Mouse (Mus musculus): ENCODE measurements around the gene Mstn. TPM values are rescaled to one million over a fixed set of nuclear protein-coding genes. Genes with fewer than 3 reads are reported as not detected.

Gene Mstn
- polyA plus RNA-seq (2015; fragmentation: Nextera tagmentation; extraction: Ambion mirVana) = 0.18 and 0.25 TPM in 2 replicates

- no peaks in the 10 kb centered on the region for H3K9me3 ChIP-seq (replicated peaks; ENCODE audit: control insufficient read depth, low read length, poor library complexity, severe bottlenecking)
- no peak within 1 kb of the TSS for H3K9ac ChIP-seq (ENCODE audit: low read depth, low read length)
- 65% methylated on average over 6 of the region's 6 CpGs for WGBS
- peak within 1 kb of the TSS; percentile 23 for H3K4me2 ChIP-seq (ENCODE audit: low read length)
- H3K27me3 ChIP-seq (ENCODE audit: control insufficient read depth, insufficient read depth, low read depth, low read length) = no peaks in the 10 kb centered on the region
- H3K27ac ChIP-seq (ENCODE audit: low read length) = no peak within 1 kb of the TSS
- H3K4me1 ChIP-seq (ENCODE audit: control insufficient read depth, insufficient read depth, low read length) = peaks cover 13% of the 10 kb centered on the region; the same call in 1 of the 2 replicates
- H3K36me3 ChIP-seq (ENCODE audit: control insufficient read depth, insufficient read depth, low read length) = no peaks in the 10 kb centered on the region
- H3K4me3 ChIP-seq (ENCODE audit: low read depth, low read length) = no peak within 1 kb of the TSS; the same call in 1 of the 2 replicates
- ATAC-seq = no peak
Measured at GRCm38 (mm10) chr1:53061340-53061739, at the start of gene Mstn. Gene Mstn, plus strand, starts transcription at chr1:53061640.

- ATAC-seq = no peak
Measured at GRCm38 (mm10) chr1:53014716-53015115, 46.7 kb upstream of the Mstn start.

GRCm38 (mm10) chr1:53015606-53016005 is 45.8 kb upstream of the Mstn start:
- no peak overlapping the region for H3K4me2 ChIP-seq (ENCODE audit: low read length)
- H3K4me3 ChIP-seq (ENCODE audit: low read depth, low read length) = no peak overlapping the region
- ATAC-seq = no peak
- H3K4me1 ChIP-seq (ENCODE audit: control insufficient read depth, insufficient read depth, low read length) = no peaks in the 10 kb centered on the region
- no peak overlapping the region for H3K9ac ChIP-seq (ENCODE audit: low read depth, low read length)
- WGBS = 53% methylated on average over 5 of the region's 5 CpGs
- no peaks in the 10 kb centered on the region for H3K27me3 ChIP-seq (ENCODE audit: control insufficient read depth, insufficient read depth, low read depth, low read length)
- no peaks in the 10 kb centered on the region for H3K9me3 ChIP-seq (replicated peaks; ENCODE audit: control insufficient read depth, low read length, poor library complexity, severe bottlenecking)
- H3K36me3 ChIP-seq (ENCODE audit: control insufficient read depth, insufficient read depth, low read length) = no peaks in the 10 kb centered on the region
- H3K27ac ChIP-seq (ENCODE audit: low read length) = no peak overlapping the region

More at GRCm38 (mm10) chr1:53014716-53015115, 46.7 kb upstream of the Mstn start:
- WGBS = 91% methylated on average over 6 of the region's 6 CpGs
- H3K27me3 ChIP-seq (ENCODE audit: control insufficient read depth, insufficient read depth, low read depth, low read length) = no peaks in the 10 kb centered on the region
- H3K4me2 ChIP-seq (ENCODE audit: low read length) = no peak overlapping the region
- no peak overlapping the region for H3K4me3 ChIP-seq (ENCODE audit: low read depth, low read length)
- no peak overlapping the region for H3K27ac ChIP-seq (ENCODE audit: low read length)
- no peaks in the 10 kb centered on the region for H3K36me3 ChIP-seq (ENCODE audit: control insufficient read depth, insufficient read depth, low read length)
- no peak overlapping the region for H3K9ac ChIP-seq (ENCODE audit: low read depth, low read length)
- no peaks in the 10 kb centered on the region for H3K4me1 ChIP-seq (ENCODE audit: control insufficient read depth, insufficient read depth, low read length)
- no peaks in the 10 kb centered on the region for H3K9me3 ChIP-seq (replicated peaks; ENCODE audit: control insufficient read depth, low read length, poor library complexity, severe bottlenecking)

- H3K4me2 ChIP-seq (ENCODE audit: low read length) = no peak overlapping the region
- 0 out of 2 replicates have a peak overlapping the region, but pooled peaks have one; percentile 53 for H3K27ac ChIP-seq (ENCODE audit: low read length)
- no peaks in the 10 kb centered on the region for H3K36me3 ChIP-seq (ENCODE audit: control insufficient read depth, insufficient read depth, low read length)
- H3K9ac ChIP-seq (ENCODE audit: low read depth, low read length) = no peak overlapping the region
- peak; percentile 48; the same call in 1 of the 2 replicates for ATAC-seq
- H3K4me3 ChIP-seq (ENCODE audit: low read depth, low read length) = no peak overlapping the region
- no peaks in the 10 kb centered on the region for H3K27me3 ChIP-seq (ENCODE audit: control insufficient read depth, insufficient read depth, low read depth, low read length)
- WGBS = 46% methylated on average over 3 of the region's 3 CpGs
- no peaks in the 10 kb centered on the region for H3K4me1 ChIP-seq (ENCODE audit: control insufficient read depth, insufficient read depth, low read length)
- H3K9me3 ChIP-seq (replicated peaks; ENCODE audit: control insufficient read depth, low read length, poor library complexity, severe bottlenecking) = no peaks in the 10 kb centered on the region
Measured at GRCm38 (mm10) chr1:53018746-53019505, 42.5 kb upstream of the Mstn start.

GRCm38 (mm10) chr1:53020079-53020478 is 41.4 kb upstream of the Mstn start, which contains the start of gene 1700019D03Rik:
Gene 1700019D03Rik, minus strand, starts transcription at chr1:53020179.
- H3K27ac ChIP-seq (ENCODE audit: low read length) = 0 out of 2 replicates have a peak within 1 kb of the TSS, but pooled peaks have one; percentile 53
- H3K4me2 ChIP-seq (ENCODE audit: low read length) = no peak within 1 kb of the TSS
- WGBS = 76% methylated on average over 5 of the region's 5 CpGs
- H3K4me1 ChIP-seq (ENCODE audit: control insufficient read depth, insufficient read depth, low read length) = no peaks in the 10 kb centered on the region
- no peak within 1 kb of the TSS for H3K9ac ChIP-seq (ENCODE audit: low read depth, low read length)
- H3K4me3 ChIP-seq (ENCODE audit: low read depth, low read length) = no peak within 1 kb of the TSS
- H3K36me3 ChIP-seq (ENCODE audit: control insufficient read depth, insufficient read depth, low read length) = no peaks in the 10 kb centered on the region
- no peaks in the 10 kb centered on the region for H3K9me3 ChIP-seq (replicated peaks; ENCODE audit: control insufficient read depth, low read length, poor library complexity, severe bottlenecking)
- H3K27me3 ChIP-seq (ENCODE audit: control insufficient read depth, insufficient read depth, low read depth, low read length) = no peaks in the 10 kb centered on the region
- ATAC-seq = no peak

- no peak overlapping the region for H3K4me3 ChIP-seq (ENCODE audit: low read depth, low read length)
- no peaks in the 10 kb centered on the region for H3K4me1 ChIP-seq (ENCODE audit: control insufficient read depth, insufficient read depth, low read length)
- no peaks in the 10 kb centered on the region for H3K27me3 ChIP-seq (ENCODE audit: control insufficient read depth, insufficient read depth, low read depth, low read length)
- ATAC-seq = peak; percentile 68; the same call in 1 of the 2 replicates
- H3K9ac ChIP-seq (ENCODE audit: low read depth, low read length) = no peak overlapping the region
- no peaks in the 10 kb centered on the region for H3K9me3 ChIP-seq (replicated peaks; ENCODE audit: control insufficient read depth, low read length, poor library complexity, severe bottlenecking)
- no peak overlapping the region for H3K27ac ChIP-seq (ENCODE audit: low read length)
- H3K4me2 ChIP-seq (ENCODE audit: low read length) = no peak overlapping the region
- no peaks in the 10 kb centered on the region for H3K36me3 ChIP-seq (ENCODE audit: control insufficient read depth, insufficient read depth, low read length)
Measured at GRCm38 (mm10) chr1:53032550-53032949, 28.9 kb upstream of the Mstn start.

- no peaks in the 10 kb centered on the region for H3K4me1 ChIP-seq (ENCODE audit: control insufficient read depth, insufficient read depth, low read length)
- no peaks in the 10 kb centered on the region for H3K27me3 ChIP-seq (ENCODE audit: control insufficient read depth, insufficient read depth, low read depth, low read length)
- H3K36me3 ChIP-seq (ENCODE audit: control insufficient read depth, insufficient read depth, low read length) = no peaks in the 10 kb centered on the region
- H3K4me3 ChIP-seq (ENCODE audit: low read depth, low read length) = no peak overlapping the region
- H3K4me2 ChIP-seq (ENCODE audit: low read length) = no peak overlapping the region
- no peaks in the 10 kb centered on the region for H3K9me3 ChIP-seq (replicated peaks; ENCODE audit: control insufficient read depth, low read length, poor library complexity, severe bottlenecking)
- no peak for ATAC-seq
- H3K27ac ChIP-seq (ENCODE audit: low read length) = no peak overlapping the region
- H3K9ac ChIP-seq (ENCODE audit: low read depth, low read length) = no peak overlapping the region
- 86% methylated on average over 5 of the region's 5 CpGs for WGBS
Measured at GRCm38 (mm10) chr1:53037443-53037871, 24.0 kb upstream of the Mstn start.

GRCm38 (mm10) chr1:53049763-53050427 is 11.5 kb upstream of the Mstn start:
- Histone ChIP-seq H3K36me3 (ENCODE audit: control insufficient read depth, insufficient read depth, low read length) (no peaks in the 10 kb centered on the region), H3K9ac (ENCODE audit: low read depth, low read length) (no peak overlapping the region), H3K9me3 (replicated peaks; ENCODE audit: control insufficient read depth, low read length, poor library complexity, severe bottlenecking) (peaks cover 1% of the 10 kb centered on the region; the same call in 1 of the 2 replicates), H3K4me3 (ENCODE audit: low read depth, low read length) (no peak overlapping the region), H3K4me1 (ENCODE audit: control insufficient read depth, insufficient read depth, low read length) (no peaks in the 10 kb centered on the region), H3K4me2 (ENCODE audit: low read length) (no peak overlapping the region), H3K27ac (ENCODE audit: low read length) (no peak overlapping the region), H3K27me3 (ENCODE audit: control insufficient read depth, insufficient read depth, low read depth, low read length) (no peaks in the 10 kb centered on the region)
- no peak for ATAC-seq
- WGBS = 84% methylated on average over 8 of the region's 8 CpGs
